Mouse (Mus musculus) forebrain, embryonic 13.5 days (tissue): ENCODE measurements around the gene C1d. TPM values are rescaled to one million over a fixed set of nuclear protein-coding genes. Genes with fewer than 3 reads are reported as not detected.

ENCODE experiments used
- ATAC-seq: fragments of 200-750 bp; cut with Nextera tagmentation; 2 replicates; pipeline ENCODE4 v1.8.0; 2017
- H3K27ac ChIP-seq: fragments of 300-500 bp; sonication (generic); 2 replicates; pipeline ENCODE4 v1.5.1; 2015; ENCODE audit warnings: inconsistent platforms, mild to moderate bottlenecking, moderate library complexity
- H3K27me3 ChIP-seq: fragments of 300-500 bp; sonication (generic); 2 replicates; pipeline ENCODE4 v1.6.1; 2015; ENCODE audit warnings: mild to moderate bottlenecking, inconsistent platforms
- H3K36me3 ChIP-seq: fragments of 300-500 bp; sonication (generic); 2 replicates; pipeline ENCODE4 v1.6.1; 2015; ENCODE audit warnings: mild to moderate bottlenecking, inconsistent platforms; ENCODE audit not compliant: poor library complexity, severe bottlenecking
- H3K4me1 ChIP-seq: fragments of 300-500 bp; sonication (generic); 2 replicates; pipeline ENCODE4 v1.6.1; 2015; ENCODE audit warnings: inconsistent platforms
- H3K4me2 ChIP-seq: fragments of 300-500 bp; sonication (generic); 2 replicates; pipeline ENCODE4 v1.6.1; 2015; ENCODE audit warnings: inconsistent platforms, mild to moderate bottlenecking, moderate library complexity
- H3K4me3 ChIP-seq: fragments of 300-500 bp; sonication (generic); 2 replicates; pipeline ENCODE4 v1.5.1; 2015; ENCODE audit warnings: mild to moderate bottlenecking, inconsistent platforms
- H3K9ac ChIP-seq: fragments of 300-500 bp; sonication (generic); 2 replicates; pipeline ENCODE4 v1.6.1; 2015; ENCODE audit warnings: mild to moderate bottlenecking, inconsistent platforms
- H3K9me3 ChIP-seq: fragments of 300-500 bp; sonication (generic); replicated peaks from 2 replicates; pipeline ENCODE4 v1.6.1; 2016; ENCODE audit warnings: inconsistent platforms
- WGBS: fragments of 180-500 bp; shearing (Covaris S2); methylation state at CpG from one replicate; pipeline ENCODE4 v1.1.7; 2015; 5-methylcytosine and 5-hydroxymethylcytosine counted together
- polyA plus RNA-seq: library from polyadenylated mRNA; unstranded; fragments of >200 nt; fragmentation: Nextera tagmentation; extraction: Ambion mirVana; gene quantifications from 2 replicates; pipeline ENCODE4 v1.2.1, GENCODE M21; 2015

C1d gene
- polyA plus RNA-seq, 1 experiment from 2014 or later, result 101 TPM

GRCm38 (mm10) chr11:17267176-17267575, 9.8 kb downstream of the C1d start:
- Histone ChIP-seq H3K27ac (no peak overlapping the region), H3K4me2 (no peak overlapping the region), H3K4me1 (no peaks in the 10 kb centered on the region), H3K36me3 (peaks cover 9% of the 10 kb centered on the region), H3K27me3 (no peaks in the 10 kb centered on the region), H3K4me3 (no peak overlapping the region), H3K9ac (no peak overlapping the region), H3K9me3 (no peaks in the 10 kb centered on the region)
- ATAC-seq, result no peak
- 96% methylated on average over 4 of the region's 4 CpGs for WGBS

- Histone ChIP-seq H3K4me2 (no peak overlapping the region), H3K27ac (no peak overlapping the region)
These were observed 11.4 kb downstream of the C1d start for GRCm38 (mm10) chr11:17268801-17269200.

GRCm38 (mm10) chr11:17279959-17280358, 22.6 kb downstream of the C1d start:
- no peaks in the 10 kb centered on the region for H3K9me3 ChIP-seq
- H3K9ac ChIP-seq, result no peak overlapping the region
- H3K27me3 ChIP-seq, result peaks cover 12% of the 10 kb centered on the region; the same call in 1 of the 2 replicates
- no peaks in the 10 kb centered on the region for H3K36me3 ChIP-seq
- peak; percentile 92 for ATAC-seq
- H3K4me3 ChIP-seq, result no peak overlapping the region
- no peak overlapping the region for H3K4me2 ChIP-seq
- no peak overlapping the region for H3K27ac ChIP-seq
- WGBS, result 16% methylated on average over 9 of the region's 9 CpGs
- no peaks in the 10 kb centered on the region for H3K4me1 ChIP-seq

More at GRCm38 (mm10) chr11:17268801-17269200, 11.4 kb downstream of the C1d start:
- Histone ChIP-seq H3K9ac (no peak overlapping the region), H3K27me3 (no peaks in the 10 kb centered on the region), H3K4me3 (no peak overlapping the region), H3K9me3 (no peaks in the 10 kb centered on the region), H3K4me1 (no peaks in the 10 kb centered on the region), H3K36me3 (peaks cover 9% of the 10 kb centered on the region)
- 100% methylated on average over 1 of the region's 1 CpGs for WGBS
- ATAC-seq, result no peak

- H3K9me3 ChIP-seq, result no peaks in the 10 kb centered on the region
- H3K4me3 ChIP-seq, result no peak overlapping the region
- H3K27me3 ChIP-seq, result 0 out of 2 replicates have a peak, but pooled peaks cover 3% of the 10 kb centered on the region
- no peaks in the 10 kb centered on the region for H3K36me3 ChIP-seq
- no peak for ATAC-seq
- no peak overlapping the region for H3K4me2 ChIP-seq
- H3K4me1 ChIP-seq, result no peaks in the 10 kb centered on the region
- H3K9ac ChIP-seq, result no peak overlapping the region
- WGBS, result 73% methylated on average over 10 of the region's 10 CpGs
- no peak overlapping the region for H3K27ac ChIP-seq
These were observed 26.7 kb downstream of the C1d start for GRCm38 (mm10) chr11:17284055-17284454.

GRCm38 (mm10) chr11:17288884-17289283, 31.5 kb downstream of the C1d start:
- H3K4me3 ChIP-seq, result no peak overlapping the region
- no peaks in the 10 kb centered on the region for H3K27me3 ChIP-seq
- no peak overlapping the region for H3K27ac ChIP-seq
- ATAC-seq, result no peak
- H3K9ac ChIP-seq, result no peak overlapping the region
- no peaks in the 10 kb centered on the region for H3K36me3 ChIP-seq
- H3K4me2 ChIP-seq, result no peak overlapping the region
- no peaks in the 10 kb centered on the region for H3K4me1 ChIP-seq
- no peaks in the 10 kb centered on the region for H3K9me3 ChIP-seq

- H3K4me1 ChIP-seq, result peaks cover 12% of the 10 kb centered on the region
- H3K4me2 ChIP-seq, result no peak overlapping the region
- no peak overlapping the region for H3K9ac ChIP-seq
- H3K36me3 ChIP-seq, result no peaks in the 10 kb centered on the region
- H3K27me3 ChIP-seq, result no peaks in the 10 kb centered on the region
- 40% methylated on average over 8 of the region's 8 CpGs for WGBS
- peak; percentile 92 for ATAC-seq
- H3K9me3 ChIP-seq, result no peaks in the 10 kb centered on the region
- no peak overlapping the region for H3K4me3 ChIP-seq
- no peak overlapping the region for H3K27ac ChIP-seq
These were observed 48.9 kb downstream of the C1d start for GRCm38 (mm10) chr11:17306007-17306891.

GRCm38 (mm10) chr11:17307457-17307856, 50.1 kb downstream of the C1d start:
- no peaks in the 10 kb centered on the region for H3K9me3 ChIP-seq
- H3K36me3 ChIP-seq, result no peaks in the 10 kb centered on the region
- no peak for ATAC-seq
- H3K4me2 ChIP-seq, result no peak overlapping the region
- H3K9ac ChIP-seq, result no peak overlapping the region
- H3K27ac ChIP-seq, result no peak overlapping the region
- H3K4me3 ChIP-seq, result no peak overlapping the region
- no peaks in the 10 kb centered on the region for H3K27me3 ChIP-seq
- peaks cover 12% of the 10 kb centered on the region for H3K4me1 ChIP-seq

Other genes starting within 250 kb of the C1d start
- 63.7 and 75.7 TPM in 2 replicates for gene Cnrip1, start 206.0 kb upstream of the C1d start, polyA plus RNA-seq
- 2.0 and 2.6 TPM in 2 replicates for gene Plek, start 205.2 kb upstream of the C1d start, polyA plus RNA-seq
- gene Ppp3r1, start 98.3 kb upstream of the C1d start, polyA plus RNA-seq, result 124 and 130 TPM in 2 replicates
- 19.9 and 21.9 TPM in 2 replicates for gene Wdr92, start 75.5 kb upstream of the C1d start, polyA plus RNA-seq
- 53.9 and 56.6 TPM in 2 replicates for gene Pno1, start 46.0 kb upstream of the C1d start, polyA plus RNA-seq